Mouse (Mus musculus): ENCODE data around the gene Ampd3.

Gene Ampd3

GRCm38 (mm10) chr7:110770949-110771348 is 2.9 kb downstream of the Ampd3 start:
- peak; percentile 54 for DNase-seq (ENCODE audit: low spot score)

- no peak for DNase-seq (ENCODE audit: low spot score)
Measured at GRCm38 (mm10) chr7:110772343-110772742, 4.3 kb downstream of the Ampd3 start.

GRCm38 (mm10) chr7:110773204-110774002 is 5.4 kb downstream of the Ampd3 start:
- peak; percentile 66 for DNase-seq (ENCODE audit: low spot score)

- peak; percentile 57 for DNase-seq (ENCODE audit: low spot score)
Measured at GRCm38 (mm10) chr7:110774077-110774476, 6.1 kb downstream of the Ampd3 start.

- peak; percentile 87 for DNase-seq (ENCODE audit: low spot score)
Measured at GRCm38 (mm10) chr7:110774674-110775073, 6.7 kb downstream of the Ampd3 start.

GRCm38 (mm10) chr7:110777146-110778001 is 9.4 kb downstream of the Ampd3 start:
- DNase-seq (ENCODE audit: low spot score): no peak

- peak; percentile 56 for DNase-seq (ENCODE audit: low spot score)
Measured at GRCm38 (mm10) chr7:110778933-110779332, 10.9 kb downstream of the Ampd3 start.

GRCm38 (mm10) chr7:110779605-110780111 is 11.7 kb downstream of the Ampd3 start:
- no peak for DNase-seq (ENCODE audit: low spot score)

GRCm38 (mm10) chr7:110780520-110780919 is 12.5 kb downstream of the Ampd3 start:
- DNase-seq (ENCODE audit: low spot score): no peak

GRCm38 (mm10) chr7:110781231-110781711 is 13.3 kb downstream of the Ampd3 start:
- peak; percentile 83 for DNase-seq (ENCODE audit: low spot score)

GRCm38 (mm10) chr7:110782135-110782534 is 14.1 kb downstream of the Ampd3 start:
- DNase-seq (ENCODE audit: low spot score): peak; percentile 56

- no peak for DNase-seq (ENCODE audit: low spot score)
Measured at GRCm38 (mm10) chr7:110782845-110783478, 15.0 kb downstream of the Ampd3 start.

- no peak for DNase-seq (ENCODE audit: low spot score)
Measured at GRCm38 (mm10) chr7:110784965-110785364, 17.0 kb downstream of the Ampd3 start.

- no peak for DNase-seq (ENCODE audit: low spot score)
Measured at GRCm38 (mm10) chr7:110785741-110786146, 17.7 kb downstream of the Ampd3 start.

- DNase-seq (ENCODE audit: low spot score): no peak
Measured at GRCm38 (mm10) chr7:110787310-110787709, 19.3 kb downstream of the Ampd3 start.

- DNase-seq (ENCODE audit: low spot score): no peak
Measured at GRCm38 (mm10) chr7:110790878-110791277, 22.9 kb downstream of the Ampd3 start.

GRCm38 (mm10) chr7:110792201-110792600 is 24.2 kb downstream of the Ampd3 start:
- no peak for DNase-seq (ENCODE audit: low spot score)

- no peak for DNase-seq (ENCODE audit: low spot score)
Measured at GRCm38 (mm10) chr7:110792834-110793233, 24.8 kb downstream of the Ampd3 start.

- DNase-seq (ENCODE audit: low spot score): no peak
Measured at GRCm38 (mm10) chr7:110794722-110795121, 26.7 kb downstream of the Ampd3 start.

GRCm38 (mm10) chr7:110796367-110797051 is 28.5 kb downstream of the Ampd3 start:
- DNase-seq (ENCODE audit: low spot score): no peak

GRCm38 (mm10) chr7:110797722-110798409 is 29.9 kb downstream of the Ampd3 start:
- no peak for DNase-seq (ENCODE audit: low spot score)
